Mouse (Mus musculus) kidney, adult 2 months (tissue): ENCODE results near the gene Prpf40b. TPM values are rescaled to one million over a fixed set of nuclear protein-coding genes. Genes with fewer than 3 reads are reported as not detected.

Experiments
- DNase-seq: peaks from one replicate; pipeline ENCODE4 v3.0.0; 2021
- H3K27ac ChIP-seq: fragments of 200-500 bp; 2 replicates; pipeline ENCODE4 v1.5.1; 2012; ENCODE audit warnings: low read depth, low read length, control low read depth, inconsistent platforms; ENCODE audit not compliant: insufficient read depth
- H3K27me3 ChIP-seq: fragments of 200-500 bp; replicated peaks from 2 replicates; pipeline ENCODE4 v1.6.1; 2012; ENCODE audit warnings: mild to moderate bottlenecking, moderate library complexity, low read length, inconsistent platforms; ENCODE audit not compliant: control insufficient read depth, insufficient read depth
- H3K36me3 ChIP-seq: fragments of 200-500 bp; 2 replicates; pipeline ENCODE4 v1.6.1; 2012; ENCODE audit warnings: mild to moderate bottlenecking, moderate library complexity, low read length, inconsistent platforms; ENCODE audit not compliant: control insufficient read depth, insufficient read depth
- H3K4me1 ChIP-seq: fragments of 200-500 bp; 2 replicates; pipeline ENCODE4 v1.6.1; 2011; ENCODE audit warnings: low read length; ENCODE audit not compliant: control insufficient read depth, insufficient read depth
- H3K4me3 ChIP-seq: fragments of 200-500 bp; 2 replicates; pipeline ENCODE4 v1.5.1; 2011; ENCODE audit warnings: mild to moderate bottlenecking, low read depth, low read length, control low read depth; ENCODE audit not compliant: insufficient read depth
- CTCF ChIP-seq: fragments of 200-500 bp; conservative IDR thresholded peaks from 2 replicates; pipeline ENCODE4 v1.5.1; 2011; ENCODE audit warnings: low read depth, mild to moderate bottlenecking, control low read depth, low read length, moderate library complexity, mixed read lengths; ENCODE audit not compliant: insufficient read depth, insufficient read length
- POLR2A ChIP-seq: fragments of 200-500 bp; IDR thresholded peaks from one replicate; pipeline ENCODE4 v1.6.1; 2011; ENCODE audit warnings: low read depth, low read length, control low read depth
- WGBS: fragments of 180-500 bp; shearing (Covaris S2); methylation state at CpG from one replicate; pipeline ENCODE4 v1.1.7; 2018; 5-methylcytosine and 5-hydroxymethylcytosine counted together
- polyA plus RNA-seq: library from polyadenylated mRNA; depleted of rRNA; stranded (reverse); fragments of >200 nt; gene quantifications from 2 replicates; pipeline ENCODE4 v1.2.3, GENCODE M21; 2012; rRNA removed

Gene Prpf40b
- polyA plus RNA-seq, 1 experiment: 48.0 TPM

GRCm38 (mm10) chr15:99356462-99356861 is 61.6 kb downstream of the Prpf40b start:
- no peak for DNase-seq
- Histone ChIP-seq H3K4me3 (no peak overlapping the region), H3K4me1 (peaks cover 3% of the 10 kb centered on the region), H3K27me3 (no peaks in the 10 kb centered on the region), H3K27ac (no peak overlapping the region), H3K36me3 (no peaks in the 10 kb centered on the region)
- TF ChIP-seq POLR2A (no peak), CTCF (no peak)
- 53% methylated on average over 6 of the region's 6 CpGs for WGBS

DNA sequence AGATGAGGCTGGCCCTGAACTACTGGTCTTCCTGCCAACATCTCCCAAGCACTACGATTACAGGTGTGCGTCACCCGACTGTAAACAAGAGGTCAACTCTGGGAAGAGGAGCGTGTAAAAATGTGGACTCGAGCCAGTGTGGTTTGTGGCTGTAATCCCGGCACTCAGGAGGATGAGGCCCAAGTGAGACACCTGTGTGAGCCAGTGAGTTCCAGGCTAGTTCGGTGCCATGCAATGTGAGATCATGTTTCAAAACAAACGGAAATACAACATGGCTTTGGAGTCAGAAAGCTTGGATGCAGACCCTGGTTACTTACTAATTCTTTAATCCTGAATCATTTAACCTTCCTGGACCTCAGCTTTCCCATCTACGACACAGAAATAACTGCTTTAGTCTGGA is 64.1 kb downstream of the Prpf40b start:
- H3K27me3 ChIP-seq: no peaks in the 10 kb centered on the region
- 57% methylated on average over 9 of the region's 9 CpGs for WGBS
- peaks cover 3% of the 10 kb centered on the region for H3K4me1 ChIP-seq

DNA sequence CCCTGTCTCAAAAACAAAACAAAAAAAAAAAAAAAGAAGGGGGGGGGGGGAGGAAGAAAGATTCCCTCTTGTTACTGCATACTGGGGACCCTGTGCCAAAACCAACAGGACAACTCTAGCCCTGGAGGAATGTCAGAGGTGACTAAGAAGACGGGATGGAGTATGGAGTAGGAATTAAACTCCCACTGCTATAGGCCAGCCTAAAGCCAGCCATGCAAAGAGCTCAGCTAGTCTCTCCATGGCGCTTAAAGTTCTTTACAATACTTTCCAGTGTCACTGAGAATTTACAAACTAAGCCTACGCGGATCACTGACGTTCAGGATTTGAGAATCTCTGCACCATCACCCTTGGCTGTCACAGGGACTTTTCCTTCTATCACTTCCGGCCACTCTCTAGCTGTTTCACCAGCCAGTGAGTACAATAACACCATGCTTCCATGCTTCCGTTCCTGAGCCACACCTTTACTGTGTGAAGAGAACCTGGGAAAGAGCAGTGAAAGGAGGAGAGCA is 69.2 kb downstream of the Prpf40b start:
- Histone ChIP-seq H3K27ac (peak overlapping the region; percentile 66), H3K36me3 (no peaks in the 10 kb centered on the region), H3K27me3 (no peaks in the 10 kb centered on the region), H3K4me3 (no peak overlapping the region), H3K4me1 (peaks cover 8% of the 10 kb centered on the region)
- DNase-seq: no peak
- TF ChIP-seq POLR2A (no peak), CTCF (no peak)
- 49% methylated on average over 7 of the region's 7 CpGs for WGBS

More for the DNA sequence above, 64.1 kb downstream of the Prpf40b start:
- H3K36me3 ChIP-seq: no peaks in the 10 kb centered on the region
- no peak for DNase-seq
- no peak overlapping the region for H3K27ac ChIP-seq
- H3K4me3 ChIP-seq: no peak overlapping the region
- no peak for TF ChIP-seq POLR2A

- 24% methylated on average over 8 of the region's 8 CpGs for WGBS
- Histone ChIP-seq H3K4me3 (no peak overlapping the region), H3K36me3 (no peaks in the 10 kb centered on the region), H3K27ac (peak overlapping the region; percentile 66), H3K27me3 (no peaks in the 10 kb centered on the region), H3K4me1 (peaks cover 5% of the 10 kb centered on the region)
- TF ChIP-seq POLR2A (no peak), CTCF (no peak)
- no peak for DNase-seq
Measured at GRCm38 (mm10) chr15:99364921-99365320, 70.0 kb downstream of the Prpf40b start.

Other genes with a start within 250 kb of the Prpf40b start
- gene Prph, start 239.9 kb upstream of the Prpf40b start, polyA plus RNA-seq: 1.7 and 3.2 TPM in 2 replicates
- gene Troap, start 220.5 kb upstream of the Prpf40b start, polyA plus RNA-seq: 0.29 and 0.33 TPM in 2 replicates
- 0.44 and 0.61 TPM in 2 replicates for gene C1ql4, start 207.3 kb upstream of the Prpf40b start, polyA plus RNA-seq
- 49.9 and 53.4 TPM in 2 replicates for gene Dnajc22, start 201.9 kb upstream of the Prpf40b start, polyA plus RNA-seq
- 8.6 and 10.0 TPM in 2 replicates for gene Spats2, start 169.2 kb upstream of the Prpf40b start, polyA plus RNA-seq
- gene Kcnh3, start 70.2 kb upstream of the Prpf40b start, polyA plus RNA-seq: 0.38 and 0.42 TPM in 2 replicates
- gene Mcrs1, start 43.1 kb upstream of the Prpf40b start, polyA plus RNA-seq: 70.6 and 81.3 TPM in 2 replicates
- 0.13 and 0.24 TPM in 2 replicates for gene Fam186b, start 801 bp downstream of the Prpf40b start, polyA plus RNA-seq
- gene Fmnl3, start 75.4 kb downstream of the Prpf40b start, polyA plus RNA-seq: 26.8 and 26.9 TPM in 2 replicates
- 2,322 and 2,701 TPM in 2 replicates for gene Tmbim6, start 97.8 kb downstream of the Prpf40b start, polyA plus RNA-seq
- 3.1 and 3.9 TPM in 2 replicates for gene Nckap5l, start 162.7 kb downstream of the Prpf40b start, polyA plus RNA-seq
- gene Bcdin3d, start 179.6 kb downstream of the Prpf40b start, polyA plus RNA-seq: 5.8 and 7.0 TPM in 2 replicates
- gene Faim2, start 233.1 kb downstream of the Prpf40b start, polyA plus RNA-seq: 0.43 and 1.3 TPM in 2 replicates